Mouse (Mus musculus): Measurements from ENCODE around the gene Dync1h1.
"Not testable (repeated sequence)": the region's sequence is repeated elsewhere in the genome, so short reads cannot be mapped to it uniquely, and the experiment has no call there.

Gene Dync1h1

DNA sequence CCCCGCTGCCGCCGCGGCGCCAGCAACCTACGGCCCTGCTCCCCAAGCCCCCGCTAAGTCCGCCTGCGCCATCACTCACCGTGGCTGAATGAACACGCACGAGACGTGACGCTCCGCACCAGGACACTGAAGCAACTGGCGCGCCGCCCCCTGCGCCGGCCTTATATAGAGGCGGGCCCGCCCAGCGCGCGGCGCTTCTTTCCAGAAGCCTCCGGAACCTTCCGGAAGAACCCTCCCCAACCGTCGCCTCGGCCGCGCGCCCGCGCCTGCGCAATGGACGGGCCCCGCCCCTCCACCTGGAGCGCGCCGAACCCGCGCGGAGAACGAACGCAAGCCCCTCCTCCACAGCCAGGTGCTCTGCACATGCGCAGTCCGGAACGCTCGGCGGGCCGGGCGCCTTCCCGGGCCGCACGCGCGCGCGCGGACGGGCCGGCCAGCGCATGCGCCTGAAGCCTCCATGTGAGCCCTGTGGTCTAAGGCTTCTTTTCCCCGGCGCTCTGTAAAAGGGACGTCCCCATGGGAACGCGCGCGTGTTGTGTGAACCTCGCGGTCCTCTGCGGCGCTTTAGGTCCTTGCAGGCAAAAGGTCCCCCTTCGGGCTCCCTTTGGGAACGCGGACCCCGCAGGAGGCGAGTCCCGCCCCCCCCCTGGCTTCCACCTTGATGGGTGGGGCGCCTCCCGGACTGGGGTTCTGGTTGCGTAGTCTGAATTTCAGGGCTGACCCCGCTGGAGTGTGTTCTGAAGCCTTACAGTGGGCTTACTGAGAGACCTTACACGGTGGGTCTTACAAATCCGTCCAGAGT, 95.1 kb downstream of the Dync1h1 start:
- peak; percentile 100 for DNase-seq (ENCODE audit: extremely low spot score)

- DNase-seq (ENCODE audit: extremely low spot score): peak; percentile 3
Measured at GRCm38 (mm10) chr12:110696975-110697400, 95.7 kb downstream of the Dync1h1 start.

DNA sequence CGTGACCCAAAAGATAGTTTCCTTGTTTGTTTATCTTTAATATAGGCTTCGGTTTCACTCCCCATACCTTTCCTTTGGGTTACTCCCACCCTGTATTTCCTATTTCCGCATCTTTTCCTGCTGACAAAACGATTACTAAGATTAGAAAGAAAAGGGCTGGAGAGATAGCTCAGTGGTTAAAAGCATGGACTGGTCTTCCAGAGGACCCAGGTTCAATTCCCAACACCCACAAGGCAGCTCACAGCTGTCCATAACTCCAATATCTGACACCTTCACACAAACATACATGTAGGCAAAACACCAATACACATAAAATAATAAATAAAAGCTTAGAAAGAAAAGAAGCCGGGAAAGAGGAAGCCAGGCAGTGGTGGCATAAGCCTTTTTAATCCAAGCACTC, 96.2 kb downstream of the Dync1h1 start:
- DNase-seq (ENCODE audit: extremely low spot score): no peak

- DNase-seq (ENCODE audit: extremely low spot score): no peak
Measured at GRCm38 (mm10) chr12:110698080-110698479, 96.8 kb downstream of the Dync1h1 start.

DNA sequence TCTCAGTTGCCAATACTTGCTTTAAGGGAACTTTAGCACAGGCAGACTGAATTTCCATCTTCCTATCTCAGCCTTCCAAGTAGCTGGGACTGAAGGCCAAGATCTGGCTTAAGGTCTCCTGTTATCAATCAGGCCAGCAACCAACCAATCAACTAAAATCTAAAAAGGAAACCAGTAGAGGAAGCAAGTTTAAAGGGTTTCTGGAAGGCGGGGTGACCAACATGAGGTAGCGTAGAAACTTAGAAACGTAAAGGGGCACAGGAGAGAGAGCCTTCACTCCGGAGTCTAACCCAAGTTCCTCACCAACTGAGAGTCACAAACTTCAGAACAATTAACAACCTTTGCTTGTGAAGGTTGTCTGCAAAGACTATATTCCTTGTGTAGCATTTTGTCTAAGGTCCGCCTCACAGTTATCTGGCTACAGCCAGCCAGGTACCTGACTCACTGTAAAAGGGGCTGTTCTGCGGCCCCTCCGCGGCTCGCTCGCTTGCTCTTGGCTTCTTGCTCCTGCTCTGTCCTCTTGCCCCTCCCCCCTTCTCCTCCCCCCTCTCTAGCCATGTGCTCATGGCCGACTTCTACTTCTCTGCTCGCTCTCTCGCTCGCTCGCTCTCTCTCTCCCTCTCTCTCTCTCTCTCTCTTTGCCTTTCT, 97.4 kb downstream of the Dync1h1 start:
- no peak for DNase-seq (ENCODE audit: extremely low spot score)

DNA sequence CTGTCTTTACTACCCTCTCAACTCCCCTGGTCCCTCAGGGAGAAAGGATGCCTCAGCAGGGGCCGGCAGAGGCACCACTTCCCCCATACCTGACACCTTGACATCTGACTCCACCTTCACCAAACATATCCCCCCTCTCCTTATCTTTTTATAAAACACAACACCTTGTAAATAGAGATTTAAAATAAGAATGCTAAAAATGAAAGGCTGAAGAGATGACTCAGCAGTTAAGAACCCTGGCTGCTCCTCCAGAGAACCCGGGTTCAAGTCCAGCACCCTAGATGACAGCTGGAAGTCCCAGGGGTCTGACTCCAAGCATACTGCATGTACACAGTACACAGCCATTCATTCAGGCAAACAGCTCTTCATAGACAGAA, 97.9 kb downstream of the Dync1h1 start:
- DNase-seq (ENCODE audit: extremely low spot score): no peak

GRCm38 (mm10) chr12:110700730-110701129, 99.5 kb downstream of the Dync1h1 start:
- no peak for DNase-seq (ENCODE audit: extremely low spot score)

DNA sequence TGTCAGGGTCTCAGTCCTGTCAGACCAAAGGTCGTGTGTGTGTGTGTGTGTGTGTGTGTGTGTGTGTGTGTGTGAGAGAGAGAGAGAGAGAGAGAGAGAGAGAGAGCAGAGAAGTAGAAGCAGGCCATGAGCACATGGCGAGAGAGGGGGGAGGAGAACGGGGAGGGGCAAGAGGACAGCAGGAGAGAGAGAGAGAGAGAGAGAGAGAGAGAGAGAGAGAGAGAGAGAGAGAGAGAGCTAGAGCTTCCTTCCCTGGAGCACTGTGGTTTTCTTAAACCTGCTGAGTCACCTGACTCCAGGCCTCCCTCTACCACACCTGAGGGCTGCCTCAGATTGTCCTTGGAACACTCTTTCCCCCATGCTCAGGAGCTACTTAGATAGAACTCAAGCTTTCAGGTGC, 100.1 kb downstream of the Dync1h1 start:
- DNase-seq (ENCODE audit: extremely low spot score): not testable (repeated sequence)

GRCm38 (mm10) chr12:110702556-110702955, 101.3 kb downstream of the Dync1h1 start, which contains the start of gene Hsp90aa1:
TSS of gene Hsp90aa1 (minus strand) at chr12:110702728.
- DNase-seq (ENCODE audit: extremely low spot score): no peak

- peak; percentile 84 for DNase-seq (ENCODE audit: extremely low spot score)
Measured at GRCm38 (mm10) chr12:110703008-110703471, 101.8 kb downstream of the Dync1h1 start.

- DNase-seq (ENCODE audit: extremely low spot score): no peak
Measured at GRCm38 (mm10) chr12:110703682-110704081, 102.4 kb downstream of the Dync1h1 start.

DNA sequence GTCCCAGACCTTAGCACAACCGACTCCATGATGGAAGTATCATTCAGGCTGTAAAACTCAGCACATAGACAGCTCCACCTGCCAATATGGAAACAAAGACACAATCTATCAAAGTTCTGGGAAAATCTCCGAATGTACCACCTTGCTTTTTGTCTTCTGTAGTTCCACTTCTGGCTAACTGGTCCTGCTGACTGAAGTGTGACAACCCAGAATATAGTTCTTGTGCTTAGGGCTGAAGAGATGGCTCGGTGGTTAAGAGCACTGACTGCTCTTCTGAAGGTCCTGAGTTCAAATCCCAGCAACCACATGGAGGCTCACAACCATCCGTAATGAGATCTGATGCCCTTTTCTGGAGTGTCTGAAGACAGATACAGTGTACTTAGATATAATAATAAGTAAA, 104.2 kb downstream of the Dync1h1 start:
- not testable (repeated sequence) for DNase-seq (ENCODE audit: extremely low spot score)

GRCm38 (mm10) chr12:110706337-110707231, 105.3 kb downstream of the Dync1h1 start:
- peak; percentile 71 for DNase-seq (ENCODE audit: extremely low spot score)

DNA sequence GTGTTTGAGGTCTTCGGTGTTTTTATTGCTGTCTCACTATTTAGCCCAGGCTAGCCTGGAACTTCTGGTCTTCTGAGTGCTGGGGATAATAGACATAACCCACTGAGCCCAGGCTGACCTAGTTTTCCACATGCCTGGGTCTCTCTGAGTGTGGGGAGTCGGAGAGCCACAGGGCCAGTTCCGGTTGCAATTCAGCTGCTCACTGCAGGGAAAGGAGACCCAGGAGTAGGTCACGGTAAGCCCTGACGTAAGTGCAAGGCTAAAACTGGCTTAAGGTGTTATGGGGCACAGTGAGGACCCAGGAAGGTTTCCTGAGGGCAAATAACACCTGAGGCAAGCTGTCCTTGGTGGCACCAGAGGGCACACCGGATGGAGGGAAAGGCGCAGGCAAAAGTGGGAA, 106.2 kb downstream of the Dync1h1 start:
- DNase-seq (ENCODE audit: extremely low spot score): no peak

GRCm38 (mm10) chr12:110711270-110711669, 110.0 kb downstream of the Dync1h1 start:
- DNase-seq (ENCODE audit: extremely low spot score): no peak

- DNase-seq (ENCODE audit: extremely low spot score): no peak
Measured at GRCm38 (mm10) chr12:110713784-110714183, 112.5 kb downstream of the Dync1h1 start.

DNA sequence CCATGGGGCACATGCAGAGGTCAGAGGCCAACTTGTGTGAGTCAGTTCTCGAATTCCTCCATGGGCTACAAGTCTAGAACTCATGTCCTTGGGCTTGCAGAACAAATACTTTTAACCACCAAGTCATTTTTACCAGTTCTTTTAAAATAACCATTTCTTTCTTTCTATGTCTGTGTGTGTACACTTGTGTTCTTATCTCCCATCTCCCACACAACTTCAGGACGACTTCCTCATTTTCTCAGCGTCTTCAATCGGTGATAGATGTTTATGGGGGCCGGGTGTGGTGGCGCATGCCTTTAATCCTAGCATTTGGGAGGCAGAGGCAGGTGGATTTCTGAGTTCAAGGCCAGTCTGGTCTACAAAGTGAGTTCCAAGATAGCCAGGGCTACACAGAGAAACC, 113.0 kb downstream of the Dync1h1 start:
- no peak for DNase-seq (ENCODE audit: extremely low spot score)

DNA sequence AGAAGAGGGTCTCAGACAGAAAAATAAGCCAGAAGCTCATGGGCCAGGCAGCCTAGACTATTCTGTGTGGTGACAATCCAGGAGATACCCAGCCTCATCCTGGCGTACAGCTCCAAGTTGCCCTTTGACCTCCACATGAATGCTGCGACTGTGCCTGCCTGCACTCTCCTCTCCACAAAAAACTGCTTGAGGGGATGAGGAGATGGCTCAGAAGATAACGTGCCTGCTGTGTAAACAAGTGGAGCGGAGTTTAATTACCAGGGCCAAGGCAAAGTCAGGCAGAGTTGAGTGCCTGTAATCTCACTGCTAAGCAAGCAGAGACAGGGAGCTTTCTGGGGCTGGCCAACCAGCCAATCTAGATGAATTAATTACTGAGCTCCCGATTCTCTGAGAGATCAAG, 114.8 kb downstream of the Dync1h1 start:
- no peak for DNase-seq (ENCODE audit: extremely low spot score)

Measured in embryo, embryonic 9.5 days (tissue).